In the genomic region with DNA sequence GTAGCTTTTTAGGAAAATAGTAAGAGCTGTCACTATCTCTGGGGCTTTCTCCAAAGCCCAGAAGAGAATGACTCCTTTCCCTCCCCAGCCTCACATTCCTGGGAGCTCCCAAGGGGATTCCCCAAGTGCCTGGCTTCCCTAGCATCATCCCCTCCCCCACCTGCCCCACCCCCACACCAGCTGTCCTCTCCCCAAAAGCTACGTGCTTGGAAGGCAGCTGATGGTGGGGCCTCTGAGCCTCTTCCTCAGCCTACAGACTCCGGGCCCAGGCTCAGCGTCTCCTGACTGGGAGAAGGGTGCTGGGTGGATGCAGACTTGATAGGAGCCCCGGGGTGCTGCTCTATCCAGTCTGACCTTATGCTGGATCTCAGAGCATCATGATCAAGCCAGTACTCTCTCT, we compare ENCODE assay signal across 8 mouse cellular contexts. TPM values are rescaled to one million over a fixed set of nuclear protein-coding genes. Genes with fewer than 3 reads are reported as not detected.
DNase-seq lines count a peak whose midpoint lies in the region; ATAC-seq lines count a peak whose summit lies in the region.
"Had no signal": no experiment of that assay in that cellular context is flagged by ENCODE, and none has a peak within 500 bp of the region (broad histone marks: within the 10 kb centered on the region; RNA-seq: fewer than 3 reads in every experiment).

No protein-coding gene starts in this region.

- H3K4me2 ChIP-seq in kidney, embryonic 16.5 days (replicated peaks; ENCODE audit: low read depth, low read length) = no peak overlapping the region
- H3K4me2 ChIP-seq in forebrain, embryonic 11.5 days (ENCODE audit: low read depth, low read length, severe bottlenecking) = no peak overlapping the region
- no peak overlapping the region for H3K4me2 ChIP-seq in neural tube, embryonic 11.5 days (ENCODE audit: low read depth)

- H3K4me3 ChIP-seq in kidney, embryonic 16.5 days (ENCODE audit: low read length) = no peak overlapping the region
- no peak overlapping the region for H3K4me3 ChIP-seq in forebrain, embryonic 11.5 days (ENCODE audit: low read depth, low read length)
- H3K4me3 ChIP-seq in neural tube, embryonic 11.5 days (ENCODE audit: low read depth, low read length) = no peak overlapping the region

- WGBS in kidney, embryonic 16.5 days = 21% methylated on average over 4 of the region's 4 CpGs
- 5% methylated on average over 4 of the region's 4 CpGs for WGBS in forebrain, embryonic 11.5 days
- WGBS in neural tube, embryonic 11.5 days = 9% methylated on average over 4 of the region's 4 CpGs

- H3K27me3 ChIP-seq in kidney, embryonic 16.5 days (ENCODE audit: insufficient read depth, low read length) = no peaks in the 10 kb centered on the region
- no peaks in the 10 kb centered on the region for H3K27me3 ChIP-seq in forebrain, embryonic 11.5 days (ENCODE audit: control insufficient read depth, insufficient read depth, low read length)
- H3K27me3 ChIP-seq in neural tube, embryonic 11.5 days (ENCODE audit: control insufficient read depth, insufficient read depth, low read length) = no peaks in the 10 kb centered on the region

- H3K9me3 ChIP-seq in kidney, embryonic 16.5 days (ENCODE audit: low read length) = no peaks in the 10 kb centered on the region
- no peaks in the 10 kb centered on the region for H3K9me3 ChIP-seq in forebrain, embryonic 11.5 days (ENCODE audit: control insufficient read depth, low read length)
- H3K9me3 ChIP-seq in neural tube, embryonic 11.5 days (ENCODE audit: control insufficient read depth, low read length) = no peaks in the 10 kb centered on the region

- no peak for DNase-seq in kidney, adult 11 months
- peak; percentile 65 for DNase-seq in Muller cell, postnatal 12 days (ENCODE audit: inconsistent ontology term)
- peak; percentile 62 for DNase-seq in forebrain, embryonic 11.5 days (ENCODE audit: low spot score)
- peak; percentile 50 for DNase-seq in neural tube, embryonic 11.5 days (ENCODE audit: low spot score)
- no peak for DNase-seq in spleen, postnatal 14 days (ENCODE audit: low spot score in 2 of 2)

- no peaks in the 10 kb centered on the region for H3K36me3 ChIP-seq in kidney, embryonic 16.5 days (ENCODE audit: insufficient read depth, low read length)
- H3K36me3 ChIP-seq in forebrain, embryonic 11.5 days (ENCODE audit: control insufficient read depth, insufficient read depth, low read length) = no peaks in the 10 kb centered on the region
- H3K36me3 ChIP-seq in neural tube, embryonic 11.5 days (ENCODE audit: control insufficient read depth, insufficient read depth, low read length) = no peaks in the 10 kb centered on the region

- H3K4me1 ChIP-seq in kidney, embryonic 16.5 days (ENCODE audit: insufficient read depth, low read length) = peaks cover 40% of the 10 kb centered on the region
- H3K4me1 ChIP-seq in forebrain, embryonic 11.5 days (replicated peaks; ENCODE audit: control insufficient read depth, insufficient read depth, low read length) = peaks cover 8% of the 10 kb centered on the region
- peaks cover 21% of the 10 kb centered on the region for H3K4me1 ChIP-seq in neural tube, embryonic 11.5 days (ENCODE audit: control insufficient read depth, insufficient read depth, low read length)

- 0 out of 2 replicates have a peak overlapping the region, but pooled peaks have one; percentile 24 for H3K27ac ChIP-seq in kidney, embryonic 16.5 days (ENCODE audit: low read length)
- H3K27ac ChIP-seq in forebrain, embryonic 11.5 days (ENCODE audit: low read depth, low read length) = no peak overlapping the region
- H3K27ac ChIP-seq in neural tube, embryonic 11.5 days (ENCODE audit: low read depth, low read length) = no peak overlapping the region

- H3K9ac ChIP-seq in kidney, embryonic 16.5 days (replicated peaks; ENCODE audit: low read length) = no peak overlapping the region
- H3K9ac ChIP-seq in forebrain, embryonic 11.5 days (ENCODE audit: low read length) = no peak overlapping the region
- no peak overlapping the region for H3K9ac ChIP-seq in neural tube, embryonic 11.5 days (ENCODE audit: low read length)

- ATAC-seq in kidney, embryonic 16.5 days (ENCODE audit: low FRiP score, low TSS enrichment) = 0 out of 2 replicates have a peak, but pooled peaks have one; percentile 12
- peak; percentile 64; the same call in 1 of the 2 replicates for ATAC-seq in forebrain, embryonic 11.5 days (replicated peaks; ENCODE audit: low FRiP score)
- no peak for ATAC-seq in neural tube, embryonic 11.5 days (ENCODE audit: insufficient read depth, low FRiP score, low TSS enrichment)
- no peak for ATAC-seq in inflammation-experienced regulatory T-cells, adult 6 months
- ATAC-seq: lung, postnatal 0 days had no signal

RNA-seq across cellular contexts. Expression of a gene that starts 12.2 kb away (rescaled TPM):
- 82.1 and 86.3 TPM in 2 replicates for polyA plus RNA-seq in kidney, embryonic 16.5 days (2015; fragmentation: Nextera tagmentation; extraction: Ambion mirVana)
- polyA plus RNA-seq in forebrain, embryonic 11.5 days (2014; fragmentation: Nextera tagmentation; extraction: Ambion mirVana) = 75.5 and 79.1 TPM in 2 replicates
- 109 and 117 TPM in 2 replicates for polyA plus RNA-seq in neural tube, embryonic 11.5 days (2014; fragmentation: Nextera tagmentation; extraction: Ambion mirVana)
- polyA plus RNA-seq in inflammation-experienced regulatory T-cells, adult 6 months (2017; shearing (Covaris generic)) = 100 to 1,000 TPM; 153 to 302 (median 185) TPM

RNA-seq across cellular contexts. Expression of a gene that starts 13.9 kb away (rescaled TPM):
- not detected in 2 replicates for polyA plus RNA-seq in kidney, embryonic 16.5 days (2015; fragmentation: Nextera tagmentation; extraction: Ambion mirVana)
- not detected in 2 replicates for polyA plus RNA-seq in forebrain, embryonic 11.5 days (2014; fragmentation: Nextera tagmentation; extraction: Ambion mirVana)
- not detected in 2 replicates for polyA plus RNA-seq in neural tube, embryonic 11.5 days (2014; fragmentation: Nextera tagmentation; extraction: Ambion mirVana)
- polyA plus RNA-seq in inflammation-experienced regulatory T-cells, adult 6 months (2017; shearing (Covaris generic)) = not detected
- polyA plus RNA-seq: lung, postnatal 0 days had no signal

RNA-seq across cellular contexts. Expression of a gene that starts 34.9 kb away (rescaled TPM):
- polyA plus RNA-seq in kidney, embryonic 16.5 days (2015; fragmentation: Nextera tagmentation; extraction: Ambion mirVana) = 225 and 232 TPM in 2 replicates
- 211 and 223 TPM in 2 replicates for polyA plus RNA-seq in forebrain, embryonic 11.5 days (2014; fragmentation: Nextera tagmentation; extraction: Ambion mirVana)
- 257 and 258 TPM in 2 replicates for polyA plus RNA-seq in neural tube, embryonic 11.5 days (2014; fragmentation: Nextera tagmentation; extraction: Ambion mirVana)
- polyA plus RNA-seq in inflammation-experienced regulatory T-cells, adult 6 months (2017; shearing (Covaris generic)) = 100 to 1,000 TPM in 1 of 3 experiments, 10 to 100 TPM in 2; 89.3 to 100 (median 91.5) TPM

Comparison
In these comparisons a context has a peak if more than half of its experiments do, and no peak if none do; other contexts are left out.
1. ATAC-seq: peak in kidney, embryonic 16.5 days (single experiment) and forebrain, embryonic 11.5 days (single experiment); none in neural tube, embryonic 11.5 days (single experiment) and inflammation-experienced regulatory T-cells, adult 6 months (single experiment).
2. DNase-seq: peak in Muller cell, postnatal 12 days (single experiment), forebrain, embryonic 11.5 days (single experiment) and neural tube, embryonic 11.5 days (single experiment); none in kidney, adult 11 months (single experiment) and spleen, postnatal 14 days (0 of 2).